Mouse (Mus musculus) forebrain, postnatal 0 days (tissue): ENCODE measurements around the gene Brd9. TPM values are rescaled to one million over a fixed set of nuclear protein-coding genes. Genes with fewer than 3 reads are reported as not detected.
"Not testable (repeated sequence)": the region's sequence is repeated elsewhere in the genome, so short reads cannot be mapped to it uniquely, and the experiment has no call there.

Source experiments
- ATAC-seq: fragments of 200-750 bp; cut with Nextera tagmentation; 2 replicates; pipeline ENCODE4 v1.8.0; 2017; ENCODE audit warnings: mild to moderate bottlenecking, moderate library complexity
- DNase-seq: peaks from one replicate; pipeline ENCODE4 v3.0.0-alpha.2; 2015
- H3K27ac ChIP-seq: fragments of 300-500 bp; sonication (generic); 2 replicates; pipeline ENCODE4 v1.5.1; 2014; ENCODE audit warnings: low read depth, mild to moderate bottlenecking, antibody characterized with exemption, low read length, moderate library complexity, mixed read lengths
- H3K27me3 ChIP-seq: fragments of 300-500 bp; sonication (generic); 2 replicates; pipeline ENCODE4 v1.6.1; 2014; ENCODE audit warnings: mild to moderate bottlenecking, low read length, mixed read lengths; ENCODE audit not compliant: insufficient read depth
- H3K36me3 ChIP-seq: fragments of 300-500 bp; sonication (generic); 2 replicates; pipeline ENCODE4 v1.6.1; 2014; ENCODE audit warnings: mild to moderate bottlenecking, moderate library complexity; ENCODE audit not compliant: insufficient read depth
- H3K4me1 ChIP-seq: fragments of 300-500 bp; sonication (generic); 2 replicates; pipeline ENCODE4 v1.6.1; 2014; ENCODE audit warnings: antibody characterized with exemption; ENCODE audit not compliant: insufficient read depth
- H3K4me2 ChIP-seq: fragments of 300-500 bp; sonication (generic); 2 replicates; pipeline ENCODE4 v1.6.1; 2014; ENCODE audit warnings: low read depth, mild to moderate bottlenecking, moderate library complexity
- H3K4me3 ChIP-seq: fragments of 300-500 bp; sonication (generic); 2 replicates; pipeline ENCODE4 v1.5.1; 2014; ENCODE audit warnings: low read depth, low read length, mixed read lengths
- H3K9ac ChIP-seq: fragments of 300-500 bp; sonication (generic); 2 replicates; pipeline ENCODE4 v1.6.1; 2014; ENCODE audit warnings: mild to moderate bottlenecking
- H3K9me3 ChIP-seq: fragments of 300-500 bp; sonication (generic); 2 replicates; pipeline ENCODE4 v1.6.1; 2016; ENCODE audit warnings: low read length
- CTCF ChIP-seq: sonication (generic); IDR thresholded peaks from 2 replicates; pipeline ENCODE4 v1.5.1; 2016; ENCODE audit warnings: antibody characterized with exemption, control low read depth, low read depth
- WGBS: fragments of 180-500 bp; shearing (Covaris S2); extraction: QIAGEN DNeasy Blood & Tissue Kit; methylation state at CpG from one replicate; pipeline ENCODE4 v1.1.7; 2014; 5-methylcytosine and 5-hydroxymethylcytosine counted together
- polyA plus RNA-seq: library from polyadenylated mRNA; unstranded; fragments of >200 nt; fragmentation: Nextera tagmentation; extraction: Ambion mirVana; gene quantifications from 2 replicates; pipeline ENCODE4 v1.2.1, GENCODE M21; 2015
- total RNA-seq: library from RNA; depleted of rRNA; stranded (reverse); fragments of >200 nt; gene quantifications from 2 replicates; pipeline ENCODE4 v1.2.3, GENCODE M21; 2014

The Brd9 gene
- total and polyA plus RNA-seq, 2 experiments from 2014 or later, result 75.0 to 111 TPM

GRCm38 (mm10) chr13:73990325-73990724, 52.7 kb downstream of the Brd9 start:
- DNase-seq, result no peak
- TF ChIP-seq CTCF, result no peak
- no peak overlapping the region for H3K4me3 ChIP-seq
- no peaks in the 10 kb centered on the region for H3K36me3 ChIP-seq
- 85% methylated on average over 5 of the region's 5 CpGs for WGBS
- H3K4me2 ChIP-seq, result no peak overlapping the region
- no peak overlapping the region for H3K27ac ChIP-seq
- no peaks in the 10 kb centered on the region for H3K4me1 ChIP-seq
- H3K9me3 ChIP-seq, result no peaks in the 10 kb centered on the region
- ATAC-seq, result no peak
- H3K27me3 ChIP-seq, result no peaks in the 10 kb centered on the region
- no peak overlapping the region for H3K9ac ChIP-seq

- 75% methylated on average over 2 of the region's 2 CpGs for WGBS
- H3K4me3 ChIP-seq, result no peak overlapping the region
- H3K9ac ChIP-seq, result no peak overlapping the region
- H3K36me3 ChIP-seq, result no peaks in the 10 kb centered on the region
- DNase-seq (no peak), ATAC-seq (no peak)
- H3K4me1 ChIP-seq, result no peaks in the 10 kb centered on the region
- no peak overlapping the region for H3K4me2 ChIP-seq
- H3K27ac ChIP-seq, result no peak overlapping the region
- no peaks in the 10 kb centered on the region for H3K9me3 ChIP-seq
- H3K27me3 ChIP-seq, result no peaks in the 10 kb centered on the region
- TF ChIP-seq CTCF, result no peak
These were observed 53.1 kb downstream of the Brd9 start for GRCm38 (mm10) chr13:73990761-73991160.

GRCm38 (mm10) chr13:73991267-73991666, 53.7 kb downstream of the Brd9 start:
- Histone ChIP-seq H3K36me3 (no peaks in the 10 kb centered on the region), H3K4me2 (no peak overlapping the region), H3K4me3 (no peak overlapping the region), H3K9me3 (no peaks in the 10 kb centered on the region), H3K4me1 (no peaks in the 10 kb centered on the region), H3K9ac (no peak overlapping the region), H3K27me3 (no peaks in the 10 kb centered on the region), H3K27ac (no peak overlapping the region)
- ATAC-seq (no peak), DNase-seq (no peak)
- 75% methylated on average over 5 of the region's 5 CpGs for WGBS
- no peak for TF ChIP-seq CTCF

GRCm38 (mm10) chr13:73996456-73996855, 58.8 kb downstream of the Brd9 start:
- H3K36me3 ChIP-seq, result no peaks in the 10 kb centered on the region
- no peak overlapping the region for H3K4me3 ChIP-seq
- no peaks in the 10 kb centered on the region for H3K4me1 ChIP-seq
- no peak overlapping the region for H3K9ac ChIP-seq
- H3K4me2 ChIP-seq, result no peak overlapping the region
- H3K27me3 ChIP-seq, result no peaks in the 10 kb centered on the region
- TF ChIP-seq CTCF, result no peak
- ATAC-seq, result no peak
- no peak overlapping the region for H3K27ac ChIP-seq
- WGBS, result 87% methylated on average over 4 of the region's 4 CpGs
- DNase-seq, result no peak
- H3K9me3 ChIP-seq, result no peaks in the 10 kb centered on the region

GRCm38 (mm10) chr13:74000519-74000918, 62.9 kb downstream of the Brd9 start:
- Histone ChIP-seq H3K36me3 (no peaks in the 10 kb centered on the region), H3K4me1 (no peaks in the 10 kb centered on the region), H3K9me3 (no peaks in the 10 kb centered on the region), H3K27ac (no peak overlapping the region), H3K27me3 (no peaks in the 10 kb centered on the region), H3K9ac (no peak overlapping the region), H3K4me3 (no peak overlapping the region), H3K4me2 (no peak overlapping the region)
- no peak for ATAC-seq
- no peak for DNase-seq
- no peak for TF ChIP-seq CTCF

GRCm38 (mm10) chr13:74000961-74001360, 63.4 kb downstream of the Brd9 start:
- H3K9me3 ChIP-seq, result no peaks in the 10 kb centered on the region
- H3K36me3 ChIP-seq, result no peaks in the 10 kb centered on the region
- no peak for TF ChIP-seq CTCF
- no peak overlapping the region for H3K9ac ChIP-seq
- WGBS, result 79% methylated on average over 6 of the region's 6 CpGs
- DNase-seq (no peak), ATAC-seq (no peak)
- H3K4me1 ChIP-seq, result no peaks in the 10 kb centered on the region
- H3K4me2 ChIP-seq, result no peak overlapping the region
- H3K4me3 ChIP-seq, result no peak overlapping the region
- H3K27me3 ChIP-seq, result no peaks in the 10 kb centered on the region
- H3K27ac ChIP-seq, result no peak overlapping the region

- no peak for TF ChIP-seq CTCF
- WGBS, result 83% methylated on average over 4 of the region's 4 CpGs
These were observed 63.9 kb downstream of the Brd9 start for GRCm38 (mm10) chr13:74001492-74001891.

GRCm38 (mm10) chr13:74006881-74007280, 69.3 kb downstream of the Brd9 start:
- 92% methylated on average over 4 of the region's 4 CpGs for WGBS
- ATAC-seq, result not testable (repeated sequence)

More at GRCm38 (mm10) chr13:74001492-74001891, 63.9 kb downstream of the Brd9 start:
- Histone ChIP-seq H3K9ac (no peak overlapping the region), H3K4me1 (no peaks in the 10 kb centered on the region), H3K27ac (no peak overlapping the region), H3K4me3 (no peak overlapping the region), H3K9me3 (no peaks in the 10 kb centered on the region), H3K36me3 (no peaks in the 10 kb centered on the region), H3K4me2 (no peak overlapping the region), H3K27me3 (no peaks in the 10 kb centered on the region)
- DNase-seq (no peak), ATAC-seq (no peak)

GRCm38 (mm10) chr13:74008216-74008615, 70.6 kb downstream of the Brd9 start:
- not testable (repeated sequence) for H3K4me2 ChIP-seq

More at GRCm38 (mm10) chr13:74006881-74007280, 69.3 kb downstream of the Brd9 start:
- not testable (repeated sequence) for H3K4me3 ChIP-seq, H3K9ac ChIP-seq, H3K4me1 ChIP-seq, DNase-seq, H3K27ac ChIP-seq, H3K36me3 ChIP-seq, H3K9me3 ChIP-seq, H3K4me2 ChIP-seq, H3K27me3 ChIP-seq

More at GRCm38 (mm10) chr13:74008216-74008615, 70.6 kb downstream of the Brd9 start:
- DNase-seq, H3K9me3 ChIP-seq, H3K27ac ChIP-seq, H3K4me1 ChIP-seq, H3K36me3 ChIP-seq, H3K27me3 ChIP-seq, H3K9ac ChIP-seq, H3K4me3 ChIP-seq, ATAC-seq: not testable (repeated sequence)
- 85% methylated on average over 2 of the region's 2 CpGs for WGBS
